Mouse (Mus musculus) T-cell, adult 2 months (primary cell): ENCODE data around the gene Pi4k2a.
A peak's percentile ranks its signal among the peaks of the same experiment; 100 is the strongest.

ENCODE experiments used
- DNase-seq: peaks from one replicate; pipeline ENCODE4 v3.0.0; 2022; ENCODE audit warnings: low spot score

Gene Pi4k2a

DNA sequence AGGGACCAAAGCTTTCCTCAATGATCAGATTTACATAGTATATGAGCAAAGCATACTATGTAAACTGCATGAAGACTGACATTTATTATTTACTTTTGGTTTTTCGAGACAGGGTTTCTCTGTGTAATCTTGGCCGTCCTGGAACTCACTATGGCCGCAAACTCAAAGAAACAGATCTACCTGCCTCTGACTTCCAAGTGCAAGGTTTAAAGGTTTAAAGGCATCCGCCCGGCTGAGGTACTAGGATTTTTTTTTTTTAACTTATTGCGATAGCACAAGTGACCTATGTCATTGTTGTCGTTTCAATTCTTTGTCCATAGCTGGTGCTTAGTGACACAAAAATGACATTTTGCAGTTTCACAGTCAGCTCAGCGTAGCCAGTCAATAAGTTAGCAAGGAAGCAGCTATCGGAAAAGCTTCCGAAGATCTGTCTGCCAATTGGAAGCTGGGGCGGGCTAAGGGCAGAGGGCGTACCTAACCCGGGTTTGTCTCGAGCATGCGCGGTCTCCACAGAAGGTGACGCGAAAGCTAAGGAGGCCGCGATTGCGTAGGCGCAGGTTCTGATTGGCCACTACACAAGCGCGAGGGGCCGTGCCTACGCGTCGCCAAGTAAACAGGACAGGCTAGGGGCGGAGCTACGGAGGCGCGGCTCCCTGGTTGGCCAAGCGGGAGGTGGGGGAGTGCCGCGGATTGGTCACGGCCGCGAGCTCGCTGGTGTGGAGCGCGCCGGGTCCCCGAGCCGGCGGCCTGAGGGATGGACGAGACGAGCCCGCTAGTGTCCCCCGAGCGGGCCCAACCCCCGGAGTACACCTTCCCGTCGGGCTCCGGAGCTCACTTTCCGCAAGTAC, at the start of gene Pi4k2a:
Gene Pi4k2a, plus strand, starts transcription at position 723 of the 848 bp plus-strand sequence.
- DNase-seq, result peak; percentile 100

DNA sequence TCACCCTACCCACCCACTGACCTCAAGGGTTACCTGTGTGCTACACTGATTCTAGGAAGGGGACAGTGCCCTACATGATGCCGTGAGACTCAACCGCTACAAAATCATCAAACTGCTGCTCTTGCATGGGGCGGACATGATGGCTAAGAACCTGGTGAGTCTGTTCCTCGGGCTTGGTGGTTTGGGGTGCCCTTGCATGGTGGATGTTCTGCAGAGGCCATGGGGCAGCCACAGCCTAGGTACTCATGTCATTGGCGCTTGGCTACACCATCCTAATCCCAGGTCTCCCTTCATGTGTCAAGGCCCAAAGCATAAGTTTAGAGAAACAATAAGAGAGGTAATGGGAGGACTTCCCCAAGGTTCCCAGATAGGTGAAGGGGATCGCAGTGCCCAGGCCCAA, 46.3 kb upstream of the Pi4k2a start:
- DNase-seq, result no peak

- DNase-seq, result peak; percentile 55
Observed at GRCm38 (mm10) chr19:42045269-42046102, 44.8 kb upstream of the Pi4k2a start, which contains the start of gene Hoga1. Gene Hoga1, plus strand, starts transcription at chr19:42045610.

- DNase-seq, result no peak
Observed at GRCm38 (mm10) chr19:42050251-42050650, 40.0 kb upstream of the Pi4k2a start.

- no peak for DNase-seq
Observed at GRCm38 (mm10) chr19:42051351-42051750, 38.9 kb upstream of the Pi4k2a start.

- no peak for DNase-seq
Observed at GRCm38 (mm10) chr19:42051948-42052347, 38.3 kb upstream of the Pi4k2a start, which contains the start of gene 4933411K16Rik. Gene 4933411K16Rik, plus strand, starts transcription at chr19:42052248.

GRCm38 (mm10) chr19:42054255-42054654, 36.0 kb upstream of the Pi4k2a start:
- no peak for DNase-seq

DNA sequence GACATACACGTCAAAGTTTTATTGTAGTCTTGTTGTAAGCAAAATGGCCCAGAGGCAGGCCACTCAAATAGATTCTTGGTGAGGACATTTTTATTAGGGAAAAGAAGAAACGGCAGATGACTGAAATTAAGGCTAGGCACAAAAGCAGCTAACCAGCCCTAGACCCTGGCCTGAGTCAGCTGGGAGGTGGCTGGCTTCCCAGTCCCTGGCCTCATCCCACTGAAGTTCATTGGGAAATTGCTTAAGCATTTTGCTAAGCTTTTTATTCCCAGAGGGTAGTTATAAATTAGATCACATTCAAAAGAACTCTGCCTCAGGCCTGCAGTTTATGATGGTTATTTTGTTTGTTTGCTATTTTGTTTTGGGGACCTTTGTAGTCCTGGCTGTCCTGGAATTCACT, 34.4 kb upstream of the Pi4k2a start:
- no peak for DNase-seq

- no peak for DNase-seq
Observed at GRCm38 (mm10) chr19:42056719-42057409, 33.4 kb upstream of the Pi4k2a start.

- DNase-seq, result no peak
Observed at GRCm38 (mm10) chr19:42058426-42058825, 31.8 kb upstream of the Pi4k2a start.

DNA sequence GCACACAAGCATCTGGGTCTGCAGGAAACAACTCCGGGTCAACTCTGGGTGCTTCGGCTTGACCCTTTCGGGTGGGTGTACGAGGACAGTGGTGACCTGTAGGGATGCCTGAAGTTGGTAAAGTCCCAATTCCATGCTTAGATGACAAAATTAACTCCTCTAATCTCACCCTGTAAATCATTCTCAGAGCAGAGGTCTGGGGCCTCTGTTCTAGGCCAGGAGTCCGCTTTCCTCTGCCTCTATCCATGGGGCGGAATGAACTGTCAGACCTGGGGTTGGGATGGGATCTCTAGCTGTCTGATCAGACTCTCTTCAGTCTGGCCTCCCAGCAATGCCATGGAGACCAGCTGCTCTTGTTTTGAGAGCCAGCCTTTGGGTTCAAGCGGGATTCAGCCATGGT, 28.8 kb upstream of the Pi4k2a start:
- no peak for DNase-seq

DNA sequence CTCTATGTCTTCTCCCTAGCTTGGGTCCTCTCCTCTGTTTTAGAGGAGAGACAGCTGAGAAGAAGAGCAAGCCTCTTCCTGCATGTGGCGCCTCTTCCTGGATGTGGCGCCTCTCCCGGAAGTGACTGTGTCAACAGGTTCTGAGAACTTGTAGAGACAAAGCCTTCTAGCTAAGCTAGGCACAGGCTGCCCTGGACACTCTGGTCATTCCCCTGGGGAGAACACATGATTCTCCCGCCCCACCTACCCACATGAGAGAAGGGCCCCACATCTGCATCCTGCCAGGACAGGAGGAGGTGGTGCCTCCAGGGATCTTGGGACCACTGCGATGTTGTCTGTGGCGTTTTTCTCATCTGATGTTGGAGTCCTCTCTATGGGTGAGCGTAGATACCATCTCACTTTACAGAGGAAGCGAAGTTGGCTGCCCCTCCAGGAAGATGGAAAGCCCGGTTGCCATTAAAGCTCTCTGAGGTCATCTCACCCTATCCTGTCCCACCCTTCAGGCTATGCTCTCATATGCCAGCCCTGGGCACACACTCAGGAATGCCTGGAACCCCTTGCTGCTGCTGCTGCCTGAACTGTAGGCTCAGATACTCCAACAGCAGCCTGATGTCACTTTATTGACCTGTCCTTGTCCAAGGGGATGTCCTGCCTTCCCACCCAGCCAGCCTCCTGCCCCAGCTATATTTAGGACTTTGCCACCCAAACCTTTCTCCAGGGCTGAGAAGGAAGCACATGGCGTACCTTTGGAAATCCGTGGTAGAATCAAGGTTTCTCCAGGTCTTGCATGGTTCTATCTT, 21.6 kb upstream of the Pi4k2a start:
- no peak for DNase-seq

GRCm38 (mm10) chr19:42069241-42069525, 21.1 kb upstream of the Pi4k2a start:
- DNase-seq, result no peak

DNA sequence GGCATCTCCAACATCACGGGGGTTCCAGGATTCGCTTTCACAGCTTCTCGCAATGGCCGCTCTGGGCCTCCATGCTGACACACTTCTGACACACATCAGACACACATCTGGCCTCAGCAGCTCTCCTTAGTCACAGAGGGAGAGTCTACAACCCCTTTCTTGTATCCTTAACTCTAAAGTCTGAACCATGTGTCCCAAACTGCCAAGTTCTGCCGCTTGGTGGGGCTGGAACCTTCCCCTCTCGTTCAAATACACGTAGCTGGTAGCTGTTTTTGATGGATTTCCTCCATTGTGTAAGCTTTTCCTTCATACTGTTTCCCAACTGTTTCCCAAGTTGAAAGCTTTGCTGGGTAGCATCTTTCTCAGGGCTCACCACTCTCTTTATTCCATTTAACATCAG, 19.0 kb upstream of the Pi4k2a start:
- DNase-seq, result no peak

GRCm38 (mm10) chr19:42071886-42072608, 18.2 kb upstream of the Pi4k2a start:
- no peak for DNase-seq

DNA sequence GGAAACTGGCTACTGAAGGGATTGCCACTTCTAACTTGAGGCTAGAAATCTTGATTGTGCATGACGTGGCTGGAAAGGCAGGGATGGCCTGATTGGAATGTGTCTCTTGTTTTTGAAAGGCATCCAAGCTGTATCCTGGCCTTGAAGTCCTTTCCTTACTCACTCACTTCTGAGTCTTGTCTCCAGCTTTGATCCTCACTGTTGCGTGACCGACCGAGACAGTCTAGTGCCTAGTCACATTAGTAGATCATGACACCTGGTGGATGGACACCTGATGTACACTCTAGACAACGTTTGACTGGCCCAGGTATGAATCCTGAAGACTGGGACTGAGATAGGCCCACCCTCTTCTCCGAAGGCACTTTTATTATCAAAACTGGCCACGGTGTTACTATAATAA, 17.5 kb upstream of the Pi4k2a start:
- no peak for DNase-seq

DNA sequence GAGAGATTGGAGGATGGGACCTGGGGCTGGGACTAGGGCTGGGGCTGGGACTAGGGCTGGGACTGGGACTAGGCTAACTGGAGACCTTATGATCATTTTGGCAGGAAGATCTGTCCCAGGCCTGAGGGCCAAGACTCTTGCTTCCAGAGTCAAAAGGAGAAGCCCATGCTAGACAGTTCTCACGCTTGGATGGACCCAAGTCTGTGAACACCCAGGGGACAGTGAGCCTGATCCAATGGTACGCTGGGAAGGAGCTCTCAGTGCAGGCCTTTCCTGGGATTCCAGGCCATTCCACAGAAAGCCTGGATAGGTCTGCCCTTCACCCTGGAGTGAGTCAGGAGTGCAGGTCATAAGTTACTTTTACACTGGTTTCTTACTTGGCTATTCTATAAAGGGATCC, 15.2 kb upstream of the Pi4k2a start:
- no peak for DNase-seq

- DNase-seq, result no peak
Observed at GRCm38 (mm10) chr19:42075992-42076391, 14.3 kb upstream of the Pi4k2a start.

DNA sequence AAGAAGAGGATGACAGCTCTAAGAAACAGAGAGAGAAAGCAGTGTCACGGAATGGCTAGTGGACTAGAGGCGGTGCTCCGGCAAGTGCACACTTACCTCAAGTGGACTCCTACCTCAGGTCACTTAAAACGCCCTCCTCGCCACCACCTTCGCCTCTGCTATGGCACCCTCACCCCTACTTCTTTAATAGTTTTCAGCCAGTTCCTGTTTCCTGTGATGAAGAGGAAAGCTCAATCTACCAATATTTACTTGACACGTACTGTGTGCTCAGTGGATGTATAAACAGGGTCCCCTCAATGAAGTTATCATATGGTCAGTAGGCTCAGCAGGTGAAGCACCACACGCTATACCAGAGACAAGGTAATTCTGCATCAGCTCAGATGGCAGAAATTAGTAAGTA, 11.7 kb upstream of the Pi4k2a start:
- DNase-seq, result no peak

DNA sequence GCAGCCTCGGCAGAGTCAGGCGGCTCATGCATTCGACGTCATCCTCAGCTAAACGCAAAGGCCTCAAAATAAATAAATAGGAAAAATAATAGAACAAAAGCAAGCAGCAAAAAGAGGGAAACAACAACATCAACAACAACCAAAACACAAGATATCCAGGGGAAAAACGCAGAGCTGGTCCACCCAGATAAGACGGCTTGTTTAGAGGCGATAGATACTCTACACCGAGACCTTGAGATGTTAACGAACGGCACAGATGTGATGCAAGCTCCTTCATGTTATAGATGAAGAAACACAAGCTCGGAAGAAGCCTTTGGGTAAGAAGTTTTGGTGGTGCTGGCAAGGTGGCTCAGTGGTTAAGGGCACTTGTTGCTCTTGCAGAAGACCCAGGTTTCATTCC, 11.3 kb upstream of the Pi4k2a start:
- DNase-seq, result no peak

- no peak for DNase-seq
Observed at GRCm38 (mm10) chr19:42079950-42080349, 10.3 kb upstream of the Pi4k2a start.
